Mouse (Mus musculus) heart, adult 2 months (tissue): ENCODE results near the gene Alg5.

Experiments
- CTCF ChIP-seq: fragments of 200-600 bp; IDR thresholded peaks from 2 replicates; pipeline ENCODE4 v1.8.1; 2022; ENCODE audit warnings: antibody characterized with exemption, mild to moderate bottlenecking, moderate library complexity
- POLR2A ChIP-seq: fragments of 200-500 bp; IDR thresholded peaks from 2 replicates; pipeline ENCODE4 v1.6.1; 2011; ENCODE audit warnings: mild to moderate bottlenecking, low read depth, low read length, control low read depth; ENCODE audit not compliant: insufficient read depth

DNA sequence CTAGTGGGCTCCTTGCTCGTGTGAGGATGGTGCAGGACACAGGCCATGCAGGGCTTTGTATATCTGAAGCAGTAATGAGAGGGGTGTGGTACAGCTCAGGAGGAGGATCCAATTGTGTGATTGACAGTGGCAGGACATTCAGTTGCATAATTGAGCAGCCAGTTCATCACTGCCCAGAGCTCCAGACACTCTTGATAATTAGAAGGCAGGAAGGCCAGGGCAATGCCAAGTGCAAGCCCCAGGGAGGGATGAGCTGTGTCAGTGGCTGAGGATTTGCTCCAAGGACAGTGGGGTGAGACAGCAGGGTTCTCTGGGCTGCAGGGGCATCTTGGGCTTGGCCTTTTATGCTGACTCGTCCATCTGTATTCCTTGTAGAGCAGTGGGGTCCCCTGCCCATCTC, 55.3 kb downstream of the Alg5 start:
- no peak for TF ChIP-seq POLR2A
- TF ChIP-seq CTCF: no peak
